Mouse (Mus musculus): ENCODE results near the gene Polr2f.

Gene Polr2f

GRCm38 (mm10) chr15:79151881-79152280 is 11.1 kb downstream of the Polr2f start:
- in situ Hi-C loops (cut with MboI; ENCODE audit: low sequenced_read_pairs), result no loop called here

- in situ Hi-C loops (cut with MboI; ENCODE audit: low sequenced_read_pairs), result no loop called here
Measured at GRCm38 (mm10) chr15:79152709-79153108, 11.9 kb downstream of the Polr2f start.

- in situ Hi-C loops (cut with MboI; ENCODE audit: low sequenced_read_pairs), result no loop called here
Measured at GRCm38 (mm10) chr15:79155572-79155971, 14.8 kb downstream of the Polr2f start.

GRCm38 (mm10) chr15:79162301-79162700 is 21.5 kb downstream of the Polr2f start:
- in situ Hi-C loops (cut with MboI; ENCODE audit: low sequenced_read_pairs), result no loop called here

GRCm38 (mm10) chr15:79162822-79163221 is 22.0 kb downstream of the Polr2f start:
- in situ Hi-C loops (cut with MboI; ENCODE audit: low sequenced_read_pairs), result no loop called here

GRCm38 (mm10) chr15:79164251-79164650 is 23.4 kb downstream of the Polr2f start:
- in situ Hi-C loops (cut with MboI; ENCODE audit: low sequenced_read_pairs), result no loop called here

GRCm38 (mm10) chr15:79165140-79165539 is 24.3 kb downstream of the Polr2f start, which contains the start of gene Sox10:
Gene Sox10 (minus strand): TSS chr15:79165240.
- in situ Hi-C loops (cut with MboI; ENCODE audit: low sequenced_read_pairs), result no loop called here

GRCm38 (mm10) chr15:79166712-79167111 is 25.9 kb downstream of the Polr2f start:
- in situ Hi-C loops (cut with MboI; ENCODE audit: low sequenced_read_pairs), result no loop called here

- in situ Hi-C loops (cut with MboI; ENCODE audit: low sequenced_read_pairs), result no loop called here
Measured at GRCm38 (mm10) chr15:79176905-79177304, 36.1 kb downstream of the Polr2f start.

GRCm38 (mm10) chr15:79185213-79185612 is 44.4 kb downstream of the Polr2f start:
- in situ Hi-C loops (cut with MboI; ENCODE audit: low sequenced_read_pairs), result no loop called here

- in situ Hi-C loops (cut with MboI; ENCODE audit: low sequenced_read_pairs), result no loop called here
Measured at GRCm38 (mm10) chr15:79187819-79188218, 47.0 kb downstream of the Polr2f start.

- in situ Hi-C loops (cut with MboI; ENCODE audit: low sequenced_read_pairs), result no loop called here
Measured at GRCm38 (mm10) chr15:79191426-79191825, 50.6 kb downstream of the Polr2f start.

GRCm38 (mm10) chr15:79192450-79192849 is 51.6 kb downstream of the Polr2f start:
- in situ Hi-C loops (cut with MboI; ENCODE audit: low sequenced_read_pairs), result no loop called here

GRCm38 (mm10) chr15:79192885-79193845 is 52.4 kb downstream of the Polr2f start:
- in situ Hi-C loops (cut with MboI; ENCODE audit: low sequenced_read_pairs), result no loop called here

GRCm38 (mm10) chr15:79194048-79194447 is 53.2 kb downstream of the Polr2f start:
- in situ Hi-C loops (cut with MboI; ENCODE audit: low sequenced_read_pairs), result no loop called here

GRCm38 (mm10) chr15:79194946-79195345 is 54.1 kb downstream of the Polr2f start:
- in situ Hi-C loops (cut with MboI; ENCODE audit: low sequenced_read_pairs), result no loop called here

GRCm38 (mm10) chr15:79195492-79195891 is 54.7 kb downstream of the Polr2f start:
- in situ Hi-C loops (cut with MboI; ENCODE audit: low sequenced_read_pairs), result no loop called here

GRCm38 (mm10) chr15:79199390-79199976 is 58.7 kb downstream of the Polr2f start:
- in situ Hi-C loops (cut with MboI; ENCODE audit: low sequenced_read_pairs), result no loop called here

Measured in CH12F3 (cell line).